Mouse (Mus musculus): Measurements from ENCODE around the gene Usp47. TPM values are rescaled to one million over a fixed set of nuclear protein-coding genes. Genes with fewer than 3 reads are reported as not detected.

Usp47 gene
- polyA plus RNA-seq, 1 experiment from 2014 or later: 23.7 TPM

DNA sequence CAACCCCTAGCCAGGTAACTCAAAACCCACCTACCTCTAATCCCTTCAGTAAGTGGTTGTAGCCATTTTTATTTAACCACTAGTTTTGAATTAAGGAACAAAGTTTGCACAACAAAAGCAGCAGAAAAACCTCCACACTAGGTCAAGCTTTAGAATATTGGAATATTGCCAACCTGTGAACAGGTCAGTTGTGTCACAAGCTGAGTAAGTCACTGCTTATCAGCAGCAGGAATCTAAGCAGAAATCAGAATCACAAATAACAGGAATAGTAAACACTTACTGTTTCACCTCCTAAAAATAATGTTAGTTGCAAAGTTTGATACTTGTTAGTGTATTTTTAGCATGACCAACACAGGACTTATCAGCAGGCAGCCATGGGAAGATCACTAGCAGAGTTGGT is 17.0 kb downstream of the Usp47 start:
- Histone ChIP-seq H3K27me3 (ENCODE audit: control insufficient read depth, insufficient read depth, low read length) (no peaks in the 10 kb centered on the region), H3K4me3 (ENCODE audit: low read depth, low read length) (no peak overlapping the region), H3K36me3 (ENCODE audit: control insufficient read depth, insufficient read depth, low read length) (no peaks in the 10 kb centered on the region), H3K9ac (ENCODE audit: low read length) (no peak overlapping the region), H3K4me1 (replicated peaks; ENCODE audit: control insufficient read depth, insufficient read depth) (no peaks in the 10 kb centered on the region), H3K27ac (replicated peaks) (no peak overlapping the region), H3K4me2 (replicated peaks; ENCODE audit: low read depth) (no peak overlapping the region), H3K9me3 (ENCODE audit: control insufficient read depth, low read length) (no peaks in the 10 kb centered on the region)
- TF ChIP-seq CTCF (IDR thresholded peaks at IDR 0.05; ENCODE audit: low read depth): no peak
- ATAC-seq (ENCODE audit: low FRiP score, low TSS enrichment) (no peak), DNase-seq (ENCODE audit: low spot score) (no peak)

DNA sequence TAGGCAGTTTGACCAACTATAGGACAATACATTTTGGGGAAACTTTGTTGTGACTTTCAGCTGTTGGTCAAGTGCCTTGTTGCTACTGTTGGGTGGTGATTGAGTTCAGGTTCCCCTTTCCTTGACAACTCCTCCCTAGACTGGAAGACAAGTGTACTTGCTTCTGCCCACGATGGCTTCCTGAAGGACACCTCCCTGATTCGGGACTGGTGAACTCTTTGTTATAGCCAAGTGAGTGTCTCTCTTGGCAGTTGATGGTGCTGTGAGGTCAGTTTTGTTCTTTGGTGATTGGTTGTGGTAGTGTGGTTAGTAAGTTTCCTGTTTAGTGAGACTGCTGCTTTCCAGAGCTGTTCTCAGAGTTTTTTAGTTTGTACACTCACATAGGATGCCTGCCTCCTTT is 19.5 kb downstream of the Usp47 start:
- Histone ChIP-seq H3K27ac (replicated peaks) (no peak overlapping the region), H3K9ac (ENCODE audit: low read length) (no peak overlapping the region), H3K27me3 (ENCODE audit: control insufficient read depth, insufficient read depth, low read length) (no peaks in the 10 kb centered on the region), H3K36me3 (ENCODE audit: control insufficient read depth, insufficient read depth, low read length) (no peaks in the 10 kb centered on the region), H3K9me3 (ENCODE audit: control insufficient read depth, low read length) (no peaks in the 10 kb centered on the region), H3K4me3 (ENCODE audit: low read depth, low read length) (no peak overlapping the region), H3K4me1 (replicated peaks; ENCODE audit: control insufficient read depth, insufficient read depth) (no peaks in the 10 kb centered on the region), H3K4me2 (replicated peaks; ENCODE audit: low read depth) (no peak overlapping the region)
- DNase-seq (ENCODE audit: low spot score) (no peak), ATAC-seq (ENCODE audit: low FRiP score, low TSS enrichment) (no peak)
- 69% methylated on average over 2 of the region's 2 CpGs for WGBS
- TF ChIP-seq CTCF (IDR thresholded peaks at IDR 0.05; ENCODE audit: low read depth): no peak
- no peak for TF ChIP-seq EP300 (optimal IDR thresholded peaks at IDR 0.05)

DNA sequence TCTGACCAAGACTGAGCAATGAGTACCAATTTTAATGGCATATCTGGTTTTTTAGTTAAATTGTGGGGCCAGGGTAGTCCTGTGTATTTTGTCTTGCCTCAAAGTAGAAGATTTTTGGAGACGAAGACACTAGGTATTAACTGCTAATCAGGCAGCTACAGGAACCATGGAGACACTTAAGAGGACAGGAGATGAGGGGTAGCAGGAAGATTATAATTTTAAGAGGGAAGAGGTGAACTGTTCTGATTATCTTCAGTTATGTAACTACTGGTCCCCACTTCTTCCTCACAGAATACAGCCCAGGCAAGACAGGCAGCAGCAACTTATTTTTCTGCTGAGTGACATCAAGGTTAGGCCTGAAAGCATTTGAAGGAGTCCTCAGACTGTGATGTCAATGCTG is 21.9 kb downstream of the Usp47 start:
- no peaks in the 10 kb centered on the region for H3K9me3 ChIP-seq (ENCODE audit: control insufficient read depth, low read length)
- ATAC-seq (ENCODE audit: low FRiP score, low TSS enrichment): no peak
- H3K4me3 ChIP-seq (ENCODE audit: low read depth, low read length): no peak overlapping the region
- 89% methylated on average over 1 of the region's 1 CpGs for WGBS
- no peak for TF ChIP-seq CTCF (IDR thresholded peaks at IDR 0.05; ENCODE audit: low read depth)
- no peak overlapping the region for H3K9ac ChIP-seq (ENCODE audit: low read length)
- no peak overlapping the region for H3K4me2 ChIP-seq (replicated peaks; ENCODE audit: low read depth)
- no peaks in the 10 kb centered on the region for H3K27me3 ChIP-seq (ENCODE audit: control insufficient read depth, insufficient read depth, low read length)
- H3K27ac ChIP-seq (replicated peaks): no peak overlapping the region
- no peaks in the 10 kb centered on the region for H3K4me1 ChIP-seq (replicated peaks; ENCODE audit: control insufficient read depth, insufficient read depth)
- H3K36me3 ChIP-seq (ENCODE audit: control insufficient read depth, insufficient read depth, low read length): no peaks in the 10 kb centered on the region
- no peak for DNase-seq (ENCODE audit: low spot score)

- TF ChIP-seq CTCF (IDR thresholded peaks at IDR 0.05; ENCODE audit: low read depth) (no peak), EP300 (optimal IDR thresholded peaks at IDR 0.05) (no peak)
- Histone ChIP-seq H3K4me3 (ENCODE audit: low read depth, low read length) (no peak overlapping the region), H3K36me3 (ENCODE audit: control insufficient read depth, insufficient read depth, low read length) (no peaks in the 10 kb centered on the region), H3K4me2 (replicated peaks; ENCODE audit: low read depth) (no peak overlapping the region), H3K27ac (replicated peaks) (no peak overlapping the region), H3K27me3 (ENCODE audit: control insufficient read depth, insufficient read depth, low read length) (no peaks in the 10 kb centered on the region), H3K9me3 (ENCODE audit: control insufficient read depth, low read length) (no peaks in the 10 kb centered on the region), H3K4me1 (replicated peaks; ENCODE audit: control insufficient read depth, insufficient read depth) (no peaks in the 10 kb centered on the region), H3K9ac (ENCODE audit: low read length) (no peak overlapping the region)
- DNase-seq (ENCODE audit: low spot score) (no peak), ATAC-seq (ENCODE audit: low FRiP score, low TSS enrichment) (no peak)
- 41% methylated on average over 3 of the region's 3 CpGs for WGBS
These were observed 22.6 kb downstream of the Usp47 start for GRCm38 (mm10) chr7:112045794-112046388.

DNA sequence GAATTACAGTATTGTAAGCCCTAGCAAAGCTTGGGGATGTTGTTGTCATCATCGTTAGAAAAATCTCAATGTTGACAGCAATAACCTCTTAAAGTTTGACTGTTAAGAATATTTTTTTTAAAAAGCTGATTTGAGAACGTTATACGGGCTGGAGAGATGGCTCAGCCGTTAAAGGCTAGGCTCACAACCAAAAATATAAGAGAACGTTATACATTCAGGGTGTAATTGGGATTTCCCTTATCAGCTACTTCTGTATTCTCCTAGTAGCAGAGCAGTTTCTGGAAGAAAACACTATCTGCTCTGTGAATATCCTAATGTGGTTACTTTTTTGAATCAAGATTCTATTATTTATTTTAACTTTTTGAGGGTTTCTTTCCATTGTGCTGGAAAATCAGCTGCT is 25.3 kb downstream of the Usp47 start:
- H3K27me3 ChIP-seq (ENCODE audit: control insufficient read depth, insufficient read depth, low read length): no peaks in the 10 kb centered on the region

DNA sequence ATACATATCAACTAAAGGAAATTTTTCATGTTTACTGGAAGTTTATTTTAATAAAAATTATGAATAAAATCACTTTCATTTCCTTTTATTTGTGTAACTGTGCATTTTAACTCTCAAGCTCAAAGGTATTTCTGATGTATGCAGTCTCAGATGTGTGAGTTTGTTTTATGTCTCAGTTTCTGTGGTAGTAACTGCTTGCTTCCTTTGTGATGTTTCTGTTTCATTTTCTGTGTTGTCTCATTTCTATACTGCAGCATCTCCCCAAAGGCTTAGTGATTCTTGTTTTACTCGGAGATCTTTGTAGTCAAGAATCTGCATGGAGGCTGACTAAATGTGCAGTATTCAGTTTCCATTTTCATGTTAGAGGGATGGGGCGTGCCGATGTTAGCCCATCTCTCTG is 30.4 kb downstream of the Usp47 start:
- DNase-seq (ENCODE audit: low spot score) (no peak), ATAC-seq (ENCODE audit: low FRiP score, low TSS enrichment) (no peak)
- Histone ChIP-seq H3K27ac (replicated peaks) (no peak overlapping the region), H3K4me1 (replicated peaks; ENCODE audit: control insufficient read depth, insufficient read depth) (no peaks in the 10 kb centered on the region), H3K4me2 (replicated peaks; ENCODE audit: low read depth) (no peak overlapping the region), H3K36me3 (ENCODE audit: control insufficient read depth, insufficient read depth, low read length) (peaks cover 3% of the 10 kb centered on the region; the same call in 1 of the 2 replicates), H3K27me3 (ENCODE audit: control insufficient read depth, insufficient read depth, low read length) (no peaks in the 10 kb centered on the region), H3K9ac (ENCODE audit: low read length) (no peak overlapping the region), H3K4me3 (ENCODE audit: low read depth, low read length) (no peak overlapping the region), H3K9me3 (ENCODE audit: control insufficient read depth, low read length) (no peaks in the 10 kb centered on the region)
- TF ChIP-seq EP300 (optimal IDR thresholded peaks at IDR 0.05) (no peak), CTCF (IDR thresholded peaks at IDR 0.05; ENCODE audit: low read depth) (no peak)
- WGBS: 89% methylated on average over 3 of the region's 3 CpGs

More for the DNA sequence above, 25.3 kb downstream of the Usp47 start:
- no peaks in the 10 kb centered on the region for H3K9me3 ChIP-seq (ENCODE audit: control insufficient read depth, low read length)
- H3K27ac ChIP-seq (replicated peaks): no peak overlapping the region
- DNase-seq (ENCODE audit: low spot score) (no peak), ATAC-seq (ENCODE audit: low FRiP score, low TSS enrichment) (no peak)
- no peak overlapping the region for H3K4me2 ChIP-seq (replicated peaks; ENCODE audit: low read depth)
- no peaks in the 10 kb centered on the region for H3K36me3 ChIP-seq (ENCODE audit: control insufficient read depth, insufficient read depth, low read length)
- H3K4me3 ChIP-seq (ENCODE audit: low read depth, low read length): no peak overlapping the region
- 86% methylated on average over 5 of the region's 5 CpGs for WGBS
- TF ChIP-seq CTCF (IDR thresholded peaks at IDR 0.05; ENCODE audit: low read depth): no peak
- no peak for TF ChIP-seq EP300 (optimal IDR thresholded peaks at IDR 0.05)
- H3K9ac ChIP-seq (ENCODE audit: low read length): no peak overlapping the region
- no peaks in the 10 kb centered on the region for H3K4me1 ChIP-seq (replicated peaks; ENCODE audit: control insufficient read depth, insufficient read depth)

Measured in stomach, postnatal 0 days (tissue).